Mouse (Mus musculus) lung, adult 2 months (tissue): ENCODE measurements around the gene Klf5. TPM values are rescaled to one million over a fixed set of nuclear protein-coding genes. Genes with fewer than 3 reads are reported as not detected.
A peak's percentile ranks its signal among the peaks of the same experiment; 100 is the strongest.

Experiments used
- DNase-seq: peaks from one replicate; pipeline ENCODE4 v3.0.0; 2022
- H3K4me1 ChIP-seq: fragments of 200-500 bp; 2 replicates; pipeline ENCODE4 v1.6.1; 2011; ENCODE audit warnings: low read length; ENCODE audit not compliant: control insufficient read depth, insufficient read depth
- H3K4me3 ChIP-seq: fragments of 200-500 bp; replicated peaks from 2 replicates; pipeline ENCODE3; 2011; ENCODE audit warnings: low read depth, mild to moderate bottlenecking, control low read depth, low read length; ENCODE audit errors: extremely low read depth
- CTCF ChIP-seq: fragments of 200-500 bp; IDR thresholded peaks from 2 replicates; pipeline ENCODE4 v1.5.1; 2011; ENCODE audit warnings: mild to moderate bottlenecking, low read length, control low read depth; ENCODE audit not compliant: insufficient read depth
- POLR2A ChIP-seq: fragments of 200-500 bp; IDR thresholded peaks from 2 replicates; pipeline ENCODE4 v1.6.1; 2011; ENCODE audit warnings: low read depth, mild to moderate bottlenecking, control low read depth, low read length, borderline replicate concordance; ENCODE audit errors: extremely low read depth
- WGBS: fragments of 180-500 bp; shearing (Covaris S2); methylation state at CpG from one replicate; pipeline ENCODE4 v1.1.7; 2018; 5-methylcytosine and 5-hydroxymethylcytosine counted together
- polyA plus RNA-seq: library from polyadenylated mRNA; depleted of rRNA; stranded (reverse); fragments of >200 nt; gene quantifications from 2 replicates; pipeline ENCODE4 v1.2.3, GENCODE M21; 2012; rRNA removed

Gene Klf5
- 39.9 and 43.1 TPM in 2 replicates for polyA plus RNA-seq

DNA sequence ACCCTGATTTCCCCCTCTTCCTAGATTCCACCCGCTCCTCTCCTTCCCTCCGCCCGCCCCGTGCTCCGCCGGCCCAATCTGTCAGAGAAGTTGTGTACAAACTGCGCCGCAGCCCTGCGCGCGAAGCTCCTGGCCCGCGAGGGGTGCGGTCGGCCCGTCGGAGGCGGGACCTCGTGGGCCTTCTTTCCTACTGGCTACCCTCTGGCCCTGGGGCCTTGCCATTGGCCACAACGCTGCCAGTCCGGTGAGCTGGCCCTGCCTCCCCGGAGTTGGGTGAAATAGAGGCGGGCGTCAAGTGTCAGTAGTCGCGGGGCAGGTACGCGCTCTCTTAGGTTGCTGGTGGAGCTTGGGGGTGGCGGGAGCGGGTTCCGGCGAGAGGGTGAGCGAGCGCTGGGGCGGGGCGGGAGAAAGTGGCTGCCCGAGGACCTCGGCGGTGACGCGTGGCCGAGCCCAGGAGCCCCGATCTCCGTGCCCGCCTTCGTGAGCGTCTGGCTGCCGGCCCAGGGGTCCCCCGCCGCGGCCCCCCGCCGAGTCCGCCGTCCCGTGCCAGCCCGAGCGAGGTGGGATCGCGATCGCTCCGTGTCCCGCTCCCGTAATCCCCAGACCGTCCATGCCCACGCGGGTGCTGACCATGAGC, at the start of gene Klf5:
Klf5 (plus strand) TSS at position 307 of the 637 bp plus-strand sequence.
- TF ChIP-seq POLR2A (peak; percentile 69; the same call in 1 of the 2 replicates), CTCF (no peak)
- under 1% methylated on average over 64 of the region's 67 CpGs for WGBS
- Histone ChIP-seq H3K4me1 (no peaks in the 10 kb centered on the region; the same call in 1 of the 2 replicates), H3K4me3 (peak within 1 kb of the TSS; percentile 70)
- peak; percentile 96 for DNase-seq

GRCm38 (mm10) chr14:99262026-99262425, 36.5 kb upstream of the Klf5 start:
- TF ChIP-seq POLR2A, result no peak
- 92% methylated on average over 12 of the region's 12 CpGs for WGBS
- no peak overlapping the region for H3K4me3 ChIP-seq
- no peaks in the 10 kb centered on the region for H3K4me1 ChIP-seq
- no peak for DNase-seq

GRCm38 (mm10) chr14:99263816-99264215, 34.7 kb upstream of the Klf5 start:
- 84% methylated on average over 6 of the region's 6 CpGs for WGBS
- Histone ChIP-seq H3K4me3 (no peak overlapping the region), H3K4me1 (no peaks in the 10 kb centered on the region)
- TF ChIP-seq CTCF (no peak), POLR2A (no peak)
- no peak for DNase-seq

GRCm38 (mm10) chr14:99265791-99266190, 32.7 kb upstream of the Klf5 start:
- no peak for DNase-seq
- 75% methylated on average over 14 of the region's 14 CpGs for WGBS
- no peak for TF ChIP-seq POLR2A
- no peak overlapping the region for H3K4me3 ChIP-seq
- no peaks in the 10 kb centered on the region for H3K4me1 ChIP-seq

DNA sequence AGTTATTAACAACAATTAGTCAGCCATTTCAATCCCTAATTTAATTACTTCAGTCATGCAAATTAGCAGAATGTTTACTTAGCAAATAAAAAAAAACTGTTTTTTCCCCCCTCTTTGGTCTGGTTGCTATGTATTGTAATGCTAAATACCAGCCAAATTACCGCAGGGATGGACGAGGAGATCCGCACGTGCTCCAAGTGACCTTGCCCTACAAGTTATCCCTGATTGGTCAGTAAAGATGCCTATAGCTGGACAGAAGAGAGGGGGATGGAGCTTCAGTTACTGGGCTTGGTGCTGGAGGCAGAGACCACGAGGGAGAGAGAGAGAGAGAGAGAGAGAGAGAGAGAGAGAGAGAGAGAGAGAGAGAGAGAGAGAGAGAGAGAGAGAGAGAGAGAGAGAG, 31.7 kb upstream of the Klf5 start:
- Histone ChIP-seq H3K4me1 (no peaks in the 10 kb centered on the region), H3K4me3 (no peak overlapping the region)
- no peak for DNase-seq
- TF ChIP-seq CTCF (no peak), POLR2A (no peak)
- 82% methylated on average over 5 of the region's 5 CpGs for WGBS

GRCm38 (mm10) chr14:99274056-99274455, 24.4 kb upstream of the Klf5 start:
- no peak for DNase-seq
- WGBS, result 62% methylated on average over 2 of the region's 2 CpGs
- no peak overlapping the region for H3K4me3 ChIP-seq
- no peaks in the 10 kb centered on the region for H3K4me1 ChIP-seq
- TF ChIP-seq POLR2A (no peak), CTCF (no peak)

GRCm38 (mm10) chr14:99275827-99276226, 22.7 kb upstream of the Klf5 start:
- 37% methylated on average over 4 of the region's 4 CpGs for WGBS
- Histone ChIP-seq H3K4me3 (no peak overlapping the region), H3K4me1 (no peaks in the 10 kb centered on the region)
- TF ChIP-seq POLR2A, result no peak
- no peak for TF ChIP-seq CTCF
- no peak for DNase-seq

DNA sequence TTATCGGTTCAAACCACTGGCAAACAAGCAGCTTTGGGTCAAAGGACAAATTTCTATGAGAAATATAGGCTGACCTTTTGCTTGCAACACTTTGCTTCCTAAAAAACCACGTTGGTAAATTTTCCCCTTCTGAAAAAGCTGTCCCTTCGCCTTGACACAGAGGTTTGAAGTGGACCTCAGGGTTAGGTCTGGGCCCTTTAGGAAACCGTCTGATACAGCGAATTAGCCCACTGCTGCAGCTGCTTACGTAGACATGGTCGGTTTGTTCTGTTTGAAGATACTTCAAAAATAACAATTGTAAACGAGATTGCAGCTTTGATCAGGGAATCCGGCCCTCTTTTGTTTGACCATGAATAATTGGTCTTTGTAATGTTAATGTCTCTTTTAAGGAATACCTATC, 20.2 kb upstream of the Klf5 start:
- WGBS, result 51% methylated on average over 9 of the region's 9 CpGs
- Histone ChIP-seq H3K4me1 (no peaks in the 10 kb centered on the region), H3K4me3 (no peak overlapping the region)
- TF ChIP-seq CTCF (no peak), POLR2A (no peak)
- DNase-seq, result no peak

DNA sequence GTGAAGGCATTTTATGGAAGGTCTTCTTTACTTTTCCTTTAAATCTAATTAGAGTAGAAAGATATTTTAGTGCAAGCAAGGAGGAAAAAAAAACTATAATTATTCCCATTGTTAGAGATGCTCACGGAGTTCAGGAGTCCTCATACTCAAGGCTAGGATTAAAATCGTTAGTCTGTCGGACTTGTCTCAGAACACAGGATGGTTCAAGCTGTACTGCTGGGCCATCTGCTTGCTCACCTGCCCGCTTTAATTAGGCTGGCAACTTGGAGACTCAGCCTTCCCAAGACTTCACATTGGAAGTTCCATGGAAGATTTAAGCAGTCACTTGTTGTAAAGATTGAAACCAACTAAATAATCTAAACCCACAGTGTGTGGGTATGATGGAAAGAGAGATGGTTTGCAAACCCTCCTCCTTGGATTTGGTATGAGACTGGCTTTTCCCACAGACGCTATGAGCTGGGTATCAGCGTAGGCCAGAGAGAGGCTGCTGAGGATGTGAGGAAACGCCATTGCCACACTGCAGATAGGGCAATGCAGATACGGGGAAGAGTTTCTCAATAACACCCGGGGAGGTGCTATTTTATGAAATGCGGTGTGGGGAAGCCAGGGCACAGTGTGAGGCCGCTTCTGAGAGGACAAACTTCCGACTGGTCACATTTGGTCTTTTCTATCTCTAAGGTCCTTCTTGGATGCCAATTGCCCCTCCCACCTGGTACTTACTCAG, 19.6 kb upstream of the Klf5 start:
- DNase-seq, result no peak
- Histone ChIP-seq H3K4me1 (no peaks in the 10 kb centered on the region), H3K4me3 (no peak overlapping the region)
- TF ChIP-seq CTCF (no peak), POLR2A (no peak)
- 61% methylated on average over 12 of the region's 12 CpGs for WGBS

- DNase-seq, result no peak
- no peak for TF ChIP-seq CTCF
- 78% methylated on average over 5 of the region's 5 CpGs for WGBS
- H3K4me3 ChIP-seq, result no peak overlapping the region
- H3K4me1 ChIP-seq, result no peaks in the 10 kb centered on the region
Measured at GRCm38 (mm10) chr14:99280399-99280798, 18.1 kb upstream of the Klf5 start.
